Mouse (Mus musculus) v-Abl transformed pro-B cells (cell line): ENCODE measurements at regions not wholly inside any gene's neighbourhood (a gene's known extent, or its start where the extent isn't known, plus 50 kb on each side); places are given as distances from the start of the nearest gene placed in this dataset.
"Not testable (repeated sequence)": the region's sequence is repeated elsewhere in the genome, so short reads cannot be mapped to it uniquely, and the experiment has no call there.

Experiments used
- in situ Hi-C, 2 experiments: fragments of 400-800 bp; cut with MboI; formaldehyde crosslinking; loops; one replicate each; pipeline ENCODE4 v1.15.1; 2025; ENCODE audit not compliant: unreplicated experiment in 2 of 2

GRCm38 (mm10) chr3:31708367-31708766 lies 193.9 kb upstream of the Kcnmb2 start:
- in situ Hi-C loops = not testable (repeated sequence)

GRCm38 (mm10) chr3:31741289-31741688 lies 161.0 kb upstream of the Kcnmb2 start:
- in situ Hi-C loops = no loop called here

GRCm38 (mm10) chr3:31755881-31756280 lies 146.4 kb upstream of the Kcnmb2 start:
- in situ Hi-C loops = no loop called here

GRCm38 (mm10) chr3:31769193-31769592 lies 133.1 kb upstream of the Kcnmb2 start:
- in situ Hi-C loops = no loop called here

GRCm38 (mm10) chr3:31790342-31790970 lies 111.9 kb upstream of the Kcnmb2 start:
- in situ Hi-C loops = loop anchor here (10.0 to 25.0 kb wide), 4 partner anchors 697 to 1997 kb away; partner anchors contain the start of genes Kcnmb3 (in 1 of the 2) and Ttc14 (in 1 of the 2)

- in situ Hi-C loops = loop anchor here (10.0 to 25.0 kb wide), 4 partner anchors 694 to 1994 kb away; partner anchors contain the start of genes Kcnmb3 (in 1 of the 2) and Ttc14 (in 1 of the 2)
These were observed 108.8 kb upstream of the Kcnmb2 start for GRCm38 (mm10) chr3:31793466-31794040.

- in situ Hi-C loops = loop anchor here (10.0 to 25.0 kb wide), 4 partner anchors 691 to 1991 kb away; partner anchors contain the start of genes Kcnmb3 (in 1 of the 2) and Ttc14 (in 1 of the 2)
These were observed 105.7 kb upstream of the Kcnmb2 start for GRCm38 (mm10) chr3:31796621-31797020.

GRCm38 (mm10) chr3:31799192-31799591 lies 103.1 kb upstream of the Kcnmb2 start:
- in situ Hi-C loops = loop anchor here (10.0 to 25.0 kb wide), 4 partner anchors 688 to 1988 kb away; partner anchors contain the start of genes Kcnmb3 (in 1 of the 2) and Ttc14 (in 1 of the 2)

- in situ Hi-C loops = no loop called here
These were observed 98.3 kb upstream of the Kcnmb2 start for GRCm38 (mm10) chr3:31804038-31804437.

- in situ Hi-C loops = no loop called here
These were observed 94.6 kb upstream of the Kcnmb2 start for GRCm38 (mm10) chr3:31807741-31808140.

- in situ Hi-C loops = not testable (repeated sequence)
These were observed 93.2 kb upstream of the Kcnmb2 start for GRCm38 (mm10) chr3:31809131-31809530.

- in situ Hi-C loops = no loop called here
These were observed 91.1 kb upstream of the Kcnmb2 start for GRCm38 (mm10) chr3:31811232-31811631.

- in situ Hi-C loops = no loop called here
These were observed 70.4 kb upstream of the Kcnmb2 start for GRCm38 (mm10) chr3:31831913-31832312.

- in situ Hi-C loops = no loop called here
These were observed 61.1 kb upstream of the Kcnmb2 start for GRCm38 (mm10) chr3:31841253-31841652.

GRCm38 (mm10) chr3:31847087-31847486 lies 55.2 kb upstream of the Kcnmb2 start:
- in situ Hi-C loops = no loop called here
